Mouse (Mus musculus) thymus, postnatal 14 days (tissue): ENCODE results near the gene Sbf2.

Experiments
- DNase-seq: peaks from one replicate; pipeline ENCODE4 v3.0.0; 2021

Sbf2 gene

GRCm38 (mm10) chr7:110302886-110303285 is 311.8 kb downstream of the Sbf2 start:
- DNase-seq = no peak

DNA sequence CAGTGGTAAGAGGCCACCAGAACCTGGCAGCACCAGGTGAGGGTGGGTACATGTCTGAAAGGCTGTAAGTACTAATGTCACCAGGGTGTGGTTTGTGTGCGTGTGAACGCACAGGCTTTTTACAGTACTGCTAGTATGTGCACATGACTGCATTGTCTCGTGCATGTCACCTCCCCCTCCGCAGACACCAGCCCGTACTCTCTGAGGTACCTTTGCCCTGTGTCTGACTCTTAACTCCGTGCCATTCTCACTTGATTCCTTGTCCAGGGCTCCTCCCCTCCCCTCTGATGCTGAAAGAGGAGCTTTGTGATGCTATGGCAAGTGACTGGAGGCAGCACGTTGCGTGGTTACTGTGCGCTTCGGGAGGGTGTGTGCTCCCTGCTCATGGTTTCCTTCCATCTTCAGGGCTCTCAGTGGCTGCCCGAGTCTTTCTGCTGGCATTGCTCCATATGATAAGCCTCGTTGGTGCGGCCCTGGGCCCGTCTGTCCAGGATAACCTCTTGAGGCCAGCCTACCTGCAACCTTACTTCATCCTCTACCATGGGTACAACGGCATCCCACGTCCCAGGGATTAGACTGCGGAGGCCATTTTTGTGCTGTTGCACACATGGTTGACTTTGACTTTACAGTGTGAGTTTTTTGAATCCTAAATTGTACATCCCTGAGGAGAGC is 315.8 kb downstream of the Sbf2 start:
- no peak for DNase-seq

DNA sequence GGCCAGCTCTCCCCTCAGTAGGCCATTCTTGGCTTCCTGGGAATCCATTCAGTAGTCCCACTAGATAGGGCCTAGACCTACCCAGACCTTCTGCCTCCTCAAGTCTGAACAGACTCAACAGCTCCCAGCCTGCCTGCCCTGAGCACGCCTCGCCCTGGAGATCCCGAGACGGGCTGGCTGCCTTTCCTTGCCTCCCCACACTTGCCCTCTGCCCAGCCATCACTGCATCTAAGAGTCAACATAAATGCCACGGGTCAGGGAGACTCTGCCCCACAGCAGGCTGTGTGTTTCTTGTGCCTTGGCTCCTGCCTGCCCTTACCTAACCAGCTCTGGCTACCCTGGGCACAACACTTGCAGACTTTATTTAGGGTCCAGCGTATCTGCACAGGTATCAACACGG is 316.6 kb downstream of the Sbf2 start:
- no peak for DNase-seq

- DNase-seq = no peak
These were observed 317.1 kb downstream of the Sbf2 start for GRCm38 (mm10) chr7:110297611-110298010.

DNA sequence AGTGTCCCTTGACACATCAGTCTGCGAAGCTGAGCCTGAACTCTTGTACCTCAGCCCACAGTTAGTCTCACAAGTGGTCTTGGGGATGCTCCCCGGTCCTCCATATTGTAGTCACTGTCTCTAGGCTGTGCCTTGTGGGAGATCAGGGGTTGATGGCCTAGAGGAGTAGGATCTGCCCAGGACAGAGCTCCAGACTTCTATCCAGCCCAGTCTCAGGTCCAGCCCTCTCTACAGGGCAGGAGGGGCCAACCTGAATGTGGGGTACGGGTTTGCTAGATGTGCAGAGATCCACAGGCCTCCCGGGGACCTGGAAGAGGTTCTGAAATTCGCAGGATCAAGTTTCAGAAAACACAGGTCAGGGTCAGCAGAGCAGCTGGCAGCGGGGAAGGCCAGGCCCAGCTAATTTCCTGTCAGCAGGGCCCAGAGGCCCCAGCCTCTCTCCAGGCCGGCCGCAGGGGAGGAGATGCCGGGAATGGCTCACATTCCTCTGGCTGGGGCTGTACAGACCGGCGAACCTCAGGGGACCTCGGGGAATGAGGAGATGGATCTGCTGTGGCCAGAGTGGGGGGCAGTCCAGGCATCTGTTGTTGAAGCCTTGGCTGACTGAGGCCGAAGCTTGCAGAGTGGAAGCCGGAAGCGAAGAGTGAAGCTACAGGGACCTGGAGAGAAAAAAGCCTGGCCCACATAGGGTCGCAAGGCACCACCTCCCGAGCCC is 317.7 kb downstream of the Sbf2 start:
- no peak for DNase-seq

GRCm38 (mm10) chr7:110289647-110290046 is 325.1 kb downstream of the Sbf2 start:
- DNase-seq = no peak

GRCm38 (mm10) chr7:110288731-110289191 is 326.0 kb downstream of the Sbf2 start:
- DNase-seq = no peak

- no peak for DNase-seq
These were observed 326.5 kb downstream of the Sbf2 start for GRCm38 (mm10) chr7:110288191-110288604.

DNA sequence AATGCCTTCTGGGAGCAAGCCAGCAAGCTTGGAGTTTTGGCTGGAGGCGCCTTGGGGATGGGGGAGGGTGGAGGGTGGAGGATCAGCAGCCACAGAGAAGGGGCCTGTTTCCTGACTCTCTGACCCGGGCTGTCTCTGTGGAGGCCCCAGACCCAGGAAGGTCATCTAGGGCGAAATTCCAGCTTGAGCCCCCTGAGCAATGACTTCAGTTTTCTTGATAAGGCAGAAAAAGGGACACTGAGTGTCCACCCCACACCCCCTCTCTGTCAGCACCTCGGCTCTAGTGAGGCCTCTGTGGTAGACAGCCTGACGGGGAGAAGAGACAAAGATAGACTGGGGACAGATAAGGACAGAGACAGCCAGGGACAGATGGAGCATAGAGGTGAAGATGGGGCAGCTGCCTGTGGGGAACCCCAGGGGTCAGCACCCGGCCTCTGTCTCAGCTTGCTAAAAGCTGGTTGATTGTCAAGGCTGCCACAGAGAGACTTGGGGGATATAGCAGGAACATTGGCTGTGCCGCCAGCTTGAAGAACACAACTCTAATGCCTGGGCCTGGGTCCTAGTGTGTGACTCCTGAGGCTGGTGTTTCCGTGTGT is 327.1 kb downstream of the Sbf2 start:
- DNase-seq = no peak

- DNase-seq = peak; percentile 76
These were observed 327.8 kb downstream of the Sbf2 start for GRCm38 (mm10) chr7:110286838-110287475.

DNA sequence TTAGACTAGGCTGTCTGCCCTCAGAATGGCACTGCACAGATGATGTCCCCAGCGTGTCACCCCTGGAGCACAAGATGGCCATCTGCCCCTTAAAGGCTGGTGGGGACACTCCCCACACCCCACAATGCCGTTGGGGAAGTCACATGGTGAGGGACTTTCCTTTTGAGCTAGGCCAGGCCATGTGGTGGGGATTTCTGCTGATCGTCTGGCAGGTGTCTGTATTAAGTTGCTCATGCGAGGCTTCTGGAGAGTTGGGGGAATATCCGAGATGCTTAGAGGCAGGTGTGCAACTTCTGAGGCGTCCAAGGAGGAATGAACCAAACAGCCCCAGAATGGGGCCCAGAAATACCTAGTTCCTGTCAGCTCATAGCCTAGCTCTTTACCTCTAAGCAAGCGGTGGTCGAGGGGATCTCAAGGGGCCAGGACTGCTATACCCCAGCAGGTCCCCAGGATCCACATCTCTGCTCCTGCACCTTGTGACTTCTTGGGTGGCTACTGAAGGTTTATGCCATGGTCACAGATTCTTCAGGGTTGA is 328.5 kb downstream of the Sbf2 start:
- DNase-seq = no peak

DNA sequence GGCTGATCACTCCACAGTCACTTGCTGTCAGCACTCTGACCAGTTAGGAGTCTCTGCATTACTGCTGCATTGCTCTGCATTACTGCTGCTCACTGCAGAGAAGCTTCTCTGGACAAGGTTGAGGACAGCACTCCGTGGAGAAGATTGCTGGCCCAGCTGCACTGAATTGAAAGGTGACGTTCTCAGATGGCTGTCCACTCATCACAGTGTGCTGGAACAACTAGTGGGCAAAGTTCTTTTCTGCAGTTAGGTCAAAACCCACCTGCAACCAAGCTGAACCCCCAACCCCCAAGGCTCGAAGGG is 328.9 kb downstream of the Sbf2 start:
- DNase-seq = no peak

- DNase-seq = no peak
These were observed 329.5 kb downstream of the Sbf2 start for GRCm38 (mm10) chr7:110285076-110285848.

GRCm38 (mm10) chr7:110283484-110284275 is 331.0 kb downstream of the Sbf2 start:
- no peak for DNase-seq

GRCm38 (mm10) chr7:110282797-110283196 is 331.9 kb downstream of the Sbf2 start:
- DNase-seq = no peak

GRCm38 (mm10) chr7:110281435-110282256 is 333.1 kb downstream of the Sbf2 start:
- no peak for DNase-seq

GRCm38 (mm10) chr7:110279183-110279582 is 335.5 kb downstream of the Sbf2 start:
- no peak for DNase-seq

DNA sequence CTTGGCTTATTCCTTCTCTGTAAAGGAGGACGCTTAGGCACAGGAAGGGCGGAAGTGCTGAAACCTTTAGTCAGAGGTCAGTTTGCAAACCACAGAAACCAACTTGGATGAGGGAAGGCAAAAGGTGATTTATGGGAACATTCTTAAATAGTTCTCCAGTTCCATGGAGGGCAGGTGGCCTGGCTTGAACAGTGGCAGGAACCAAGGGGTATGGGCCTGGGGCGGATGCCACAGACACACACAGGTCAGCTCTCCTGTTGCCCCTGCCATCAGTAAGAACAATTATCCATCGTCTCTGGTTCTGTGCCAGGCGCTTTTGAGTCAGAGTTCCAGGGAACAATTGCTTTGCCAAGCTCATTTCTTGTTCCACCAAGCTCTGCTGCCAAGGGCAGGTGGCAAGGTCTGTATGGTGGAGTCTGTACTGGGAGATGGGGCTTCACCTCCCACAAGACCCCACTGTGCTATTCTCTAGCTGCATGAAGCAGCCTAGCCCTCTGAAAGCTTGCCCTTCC is 336.9 kb downstream of the Sbf2 start:
- no peak for DNase-seq

DNA sequence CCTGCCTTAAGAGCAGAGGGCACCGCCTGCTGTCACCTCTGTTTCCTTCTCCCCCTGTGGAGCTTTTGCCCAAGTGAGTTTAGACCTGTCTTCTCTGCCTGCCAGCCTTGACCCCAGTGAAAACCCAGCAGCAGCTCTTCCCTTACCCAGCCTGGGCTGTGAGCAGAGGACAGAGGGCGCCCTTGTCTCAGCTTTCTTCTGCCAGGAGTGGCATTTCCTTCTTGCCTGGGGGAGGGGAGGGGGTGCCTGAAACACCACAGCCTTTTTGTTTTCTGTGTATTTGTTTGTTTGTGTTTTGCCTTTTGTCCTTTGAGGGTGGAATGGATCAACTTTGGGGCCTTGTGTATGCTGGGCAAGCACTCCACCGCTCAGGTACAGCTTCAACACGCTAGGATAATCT is 342.3 kb downstream of the Sbf2 start:
- DNase-seq = peak; percentile 68

DNA sequence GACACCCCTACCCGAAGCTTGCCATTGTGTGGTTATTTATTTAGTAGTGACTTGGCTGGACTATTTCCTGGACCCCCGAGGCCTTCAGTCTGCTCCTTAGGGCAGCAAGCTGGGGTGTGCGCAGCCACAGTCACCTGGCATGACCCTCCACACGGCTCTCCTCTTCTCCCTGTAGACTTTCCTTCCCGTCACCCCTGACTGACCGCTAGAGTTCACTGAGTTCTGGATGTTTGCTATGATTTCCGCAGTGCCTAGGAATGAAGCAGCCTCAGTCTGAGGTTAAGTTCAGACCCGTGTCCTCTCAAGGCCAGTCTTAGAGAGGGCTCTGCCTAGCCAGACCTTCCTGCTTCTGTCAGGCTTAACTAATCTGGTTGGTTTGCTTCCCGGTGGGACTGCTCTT is 342.9 kb downstream of the Sbf2 start:
- DNase-seq = no peak

DNA sequence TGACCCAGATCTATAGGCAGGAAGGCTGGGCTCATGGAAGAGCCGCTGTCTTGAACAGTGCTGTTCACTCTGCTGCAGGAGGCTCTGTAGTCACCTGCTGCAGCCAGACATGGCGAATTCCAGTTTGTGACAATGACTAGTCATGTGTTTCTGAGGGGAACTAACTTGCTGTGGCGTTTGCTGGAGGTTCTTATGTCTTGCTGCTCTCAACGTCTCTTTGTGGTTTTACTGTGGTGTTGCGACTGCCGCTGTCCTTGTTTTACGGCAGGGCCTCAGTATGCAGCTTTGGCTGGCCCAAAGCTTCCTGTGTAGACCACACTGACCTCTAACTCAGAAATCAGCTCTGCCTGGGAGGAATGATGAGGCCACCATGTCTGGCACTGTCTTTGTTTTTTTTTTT is 344.3 kb downstream of the Sbf2 start:
- no peak for DNase-seq
